Mouse (Mus musculus) embryonic facial prominence, embryonic 15.5 days (tissue): ENCODE results near the gene Gstm2. TPM values are rescaled to one million over a fixed set of nuclear protein-coding genes. Genes with fewer than 3 reads are reported as not detected.
"Not testable (repeated sequence)": the region's sequence is repeated elsewhere in the genome, so short reads cannot be mapped to it uniquely, and the experiment has no call there.

Experiments used
- ATAC-seq: fragments of 200-750 bp; cut with Nextera tagmentation; 2 replicates; pipeline ENCODE4 v1.8.0; 2017; ENCODE audit warnings: low read depth, moderate TSS enrichment; ENCODE audit not compliant: insufficient number of reproducible peaks, low FRiP score, low TSS enrichment
- H3K27ac ChIP-seq: fragments of 300-500 bp; sonication (generic); replicated peaks from 2 replicates; pipeline ENCODE4 v1.5.1; 2015; ENCODE audit warnings: mild to moderate bottlenecking, inconsistent platforms
- H3K27me3 ChIP-seq: fragments of 300-500 bp; sonication (generic); 2 replicates; pipeline ENCODE4 v1.6.1; 2015; ENCODE audit warnings: inconsistent platforms
- H3K36me3 ChIP-seq: fragments of 300-500 bp; sonication (generic); 2 replicates; pipeline ENCODE4 v1.6.1; 2015; ENCODE audit warnings: mild to moderate bottlenecking, inconsistent platforms
- H3K4me1 ChIP-seq: fragments of 300-500 bp; sonication (generic); 2 replicates; pipeline ENCODE4 v1.6.1; 2015; ENCODE audit warnings: inconsistent platforms
- H3K4me2 ChIP-seq: fragments of 300-500 bp; sonication (generic); replicated peaks from 2 replicates; pipeline ENCODE4 v1.6.1; 2015; ENCODE audit warnings: mild to moderate bottlenecking, inconsistent platforms
- H3K4me3 ChIP-seq: fragments of 300-500 bp; sonication (generic); replicated peaks from 2 replicates; pipeline ENCODE4 v1.5.1; 2015; ENCODE audit warnings: mild to moderate bottlenecking, inconsistent platforms
- H3K9ac ChIP-seq: fragments of 300-500 bp; sonication (generic); 2 replicates; pipeline ENCODE4 v1.6.1; 2015; ENCODE audit warnings: inconsistent platforms
- H3K9me3 ChIP-seq: fragments of 300-500 bp; sonication (generic); replicated peaks from 2 replicates; pipeline ENCODE4 v1.6.1; 2016; ENCODE audit warnings: inconsistent platforms
- WGBS: fragments of 180-500 bp; shearing (Covaris S2); methylation state at CpG from one replicate; pipeline ENCODE4 v1.1.7; 2015; 5-methylcytosine and 5-hydroxymethylcytosine counted together
- polyA plus RNA-seq: library from polyadenylated mRNA; unstranded; fragments of >200 nt; fragmentation: Nextera tagmentation; extraction: Ambion mirVana; gene quantifications from 2 replicates; pipeline ENCODE4 v1.2.1, GENCODE M21; 2015

Gstm2 gene
- polyA plus RNA-seq, 1 experiment from 2014 or later, result 73.5 TPM

DNA sequence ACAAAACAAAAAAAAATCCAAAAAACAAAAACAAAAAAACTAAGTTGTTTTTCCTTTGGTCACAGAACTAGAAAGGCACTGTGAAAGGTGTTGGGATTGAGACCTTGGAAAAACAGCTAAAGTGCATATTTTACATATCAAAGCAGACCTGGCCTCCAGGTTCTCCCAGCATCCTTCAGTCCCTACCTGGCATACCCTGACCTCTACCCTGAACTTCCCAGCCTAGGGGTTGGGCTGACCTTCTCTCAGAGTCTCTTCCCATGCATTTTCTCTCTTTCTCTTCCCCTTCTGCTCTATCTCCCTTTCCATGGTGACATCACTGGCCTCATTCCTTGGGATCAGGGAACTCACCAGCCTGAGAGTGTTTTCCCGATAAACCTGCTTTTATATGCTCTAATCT is 20.7 kb downstream of the Gstm2 start:
- Histone ChIP-seq H3K9ac (no peak overlapping the region), H3K27me3 (no peaks in the 10 kb centered on the region), H3K4me2 (no peak overlapping the region), H3K4me1 (no peaks in the 10 kb centered on the region), H3K36me3 (no peaks in the 10 kb centered on the region), H3K27ac (no peak overlapping the region), H3K9me3 (no peaks in the 10 kb centered on the region), H3K4me3 (no peak overlapping the region)
- no peak for ATAC-seq
- 76% methylated on average over 1 of the region's 1 CpGs for WGBS

DNA sequence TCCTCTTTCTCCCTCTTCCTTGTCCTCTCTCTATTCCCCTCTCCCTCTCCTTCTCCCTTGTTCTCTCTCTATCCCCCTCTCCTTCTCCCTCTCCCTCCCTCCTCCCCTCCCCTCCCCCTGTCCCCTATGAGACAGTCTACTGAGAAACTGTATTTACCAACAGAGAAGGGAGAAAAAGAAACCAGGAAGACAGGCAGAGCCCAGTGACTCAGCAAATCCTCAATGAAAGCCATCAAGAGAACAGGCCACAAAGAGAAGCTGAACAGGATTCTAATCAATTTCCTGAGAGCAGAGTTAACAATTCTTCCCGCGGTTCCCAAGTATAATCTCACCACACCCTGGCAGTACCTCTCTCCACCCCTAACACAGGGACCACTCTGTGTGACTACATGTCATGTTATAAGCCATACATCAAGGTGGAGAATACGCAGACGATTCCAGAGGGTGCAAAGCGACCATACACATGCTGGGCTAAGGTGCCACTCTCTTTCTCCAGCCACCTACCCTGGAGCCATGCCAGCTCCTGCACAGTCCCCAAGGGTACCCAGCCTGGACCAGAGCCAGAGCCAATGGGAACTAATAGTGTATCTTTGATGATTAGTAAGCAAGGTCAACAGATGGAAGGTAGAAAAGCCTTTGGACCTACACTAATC is 21.5 kb downstream of the Gstm2 start:
- H3K4me2 ChIP-seq, result no peak overlapping the region
- no peaks in the 10 kb centered on the region for H3K27me3 ChIP-seq
- no peaks in the 10 kb centered on the region for H3K4me1 ChIP-seq
- H3K9me3 ChIP-seq, result no peaks in the 10 kb centered on the region
- H3K9ac ChIP-seq, result no peak overlapping the region
- 67% methylated on average over 5 of the region's 5 CpGs for WGBS
- ATAC-seq, result no peak
- H3K4me3 ChIP-seq, result no peak overlapping the region
- no peaks in the 10 kb centered on the region for H3K36me3 ChIP-seq
- H3K27ac ChIP-seq, result no peak overlapping the region

DNA sequence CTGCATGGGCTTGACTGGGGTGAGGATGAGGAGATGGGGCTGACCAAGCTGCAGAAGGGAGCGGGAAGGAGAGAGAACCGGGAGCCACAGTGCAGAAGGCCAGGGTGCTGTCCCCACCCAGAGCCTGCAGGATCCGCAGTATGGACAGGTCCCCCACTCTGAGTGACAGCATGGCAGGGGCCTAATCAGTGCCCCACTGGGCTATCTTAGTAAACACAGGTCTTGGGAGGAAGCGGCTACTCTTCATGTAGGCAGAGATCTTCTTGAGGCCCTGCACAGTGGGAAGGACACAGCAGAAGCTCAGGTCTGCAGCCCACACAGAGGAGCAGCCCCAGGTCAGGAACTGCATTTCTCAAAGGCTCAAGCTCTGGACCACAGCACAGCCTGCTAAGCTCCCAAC is 22.2 kb downstream of the Gstm2 start:
- WGBS, result 84% methylated on average over 4 of the region's 4 CpGs
- no peak for ATAC-seq

DNA sequence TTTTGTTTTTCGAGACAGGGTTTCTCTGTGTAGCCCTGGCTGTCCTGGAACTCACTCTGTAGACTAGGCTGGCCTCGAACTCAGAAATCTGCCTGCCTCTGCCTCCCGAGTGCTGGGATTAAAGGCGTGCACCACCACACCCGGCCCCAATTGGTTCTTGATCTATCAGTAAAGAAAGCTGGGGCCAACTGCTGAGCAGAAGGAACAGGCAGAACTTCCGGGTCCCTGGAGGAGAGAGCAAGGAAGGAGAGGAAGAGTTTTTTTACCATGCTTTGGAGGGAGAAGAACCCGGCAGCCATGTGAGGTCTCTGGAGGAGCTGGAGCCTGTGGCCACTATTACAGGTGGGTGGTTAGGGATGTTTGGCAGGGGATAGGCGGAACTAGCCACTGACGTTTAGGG is 31.0 kb downstream of the Gstm2 start:
- not testable (repeated sequence) for H3K9ac ChIP-seq, H3K36me3 ChIP-seq, H3K27me3 ChIP-seq, H3K9me3 ChIP-seq, H3K4me1 ChIP-seq, ATAC-seq, H3K27ac ChIP-seq, H3K4me2 ChIP-seq, H3K4me3 ChIP-seq
- WGBS, result 91% methylated on average over 9 of the region's 9 CpGs

More for the DNA sequence above, 22.2 kb downstream of the Gstm2 start:
- H3K27ac ChIP-seq, result no peak overlapping the region
- no peak overlapping the region for H3K9ac ChIP-seq
- no peaks in the 10 kb centered on the region for H3K9me3 ChIP-seq
- H3K4me2 ChIP-seq, result no peak overlapping the region
- no peaks in the 10 kb centered on the region for H3K4me1 ChIP-seq
- no peak overlapping the region for H3K4me3 ChIP-seq
- H3K36me3 ChIP-seq, result no peaks in the 10 kb centered on the region
- no peaks in the 10 kb centered on the region for H3K27me3 ChIP-seq

DNA sequence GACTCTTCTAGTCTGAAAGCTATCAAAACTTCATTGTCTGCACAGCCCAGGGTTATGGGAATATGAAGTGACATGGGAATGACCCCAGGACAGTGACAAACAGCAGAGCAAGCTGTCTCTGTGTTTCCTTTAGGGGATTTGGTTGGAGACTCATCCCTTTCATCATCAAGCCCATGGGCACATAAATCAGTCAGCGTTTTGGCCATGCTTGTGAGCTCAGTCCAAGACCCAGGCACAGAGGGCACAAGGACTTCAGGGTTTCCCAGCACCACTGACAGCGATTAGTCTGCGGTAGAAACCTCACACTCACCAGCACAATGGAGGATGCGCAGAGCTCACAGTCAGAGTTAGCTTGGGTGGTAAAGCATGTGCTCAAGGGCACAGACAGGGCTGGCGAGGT is 32.3 kb downstream of the Gstm2 start:
- Histone ChIP-seq H3K4me3 (no peak overlapping the region), H3K4me2 (no peak overlapping the region), H3K9me3 (no peaks in the 10 kb centered on the region), H3K27ac (no peak overlapping the region), H3K9ac (no peak overlapping the region), H3K36me3 (no peaks in the 10 kb centered on the region), H3K27me3 (no peaks in the 10 kb centered on the region), H3K4me1 (no peaks in the 10 kb centered on the region)
- no peak for ATAC-seq
- WGBS, result 80% methylated on average over 5 of the region's 5 CpGs

DNA sequence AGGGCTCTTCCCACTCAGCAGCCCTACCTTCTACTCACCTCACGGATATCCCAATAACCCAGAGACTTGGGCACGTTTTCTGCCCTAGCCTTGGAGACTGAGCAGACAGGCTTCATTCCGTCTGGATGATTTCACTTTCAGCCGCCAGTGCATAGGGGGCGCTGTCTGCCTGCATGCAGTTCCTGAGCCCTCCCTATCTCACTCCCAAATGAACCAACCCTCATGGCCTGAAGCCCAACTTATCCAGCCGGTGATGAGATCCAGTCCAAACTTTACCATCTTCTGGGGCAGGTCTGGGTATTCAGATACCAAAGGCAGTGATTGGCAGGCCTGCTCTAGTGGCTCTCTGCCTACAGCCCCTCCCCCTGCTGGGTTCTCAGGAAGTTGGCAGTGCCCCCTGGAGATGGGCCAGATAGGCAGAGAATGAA is 32.9 kb downstream of the Gstm2 start:
- no peaks in the 10 kb centered on the region for H3K4me1 ChIP-seq
- peak; percentile 15; the same call in 1 of the 2 replicates for ATAC-seq
- no peaks in the 10 kb centered on the region for H3K9me3 ChIP-seq
- H3K4me3 ChIP-seq, result no peak overlapping the region
- H3K4me2 ChIP-seq, result no peak overlapping the region
- no peaks in the 10 kb centered on the region for H3K27me3 ChIP-seq
- H3K27ac ChIP-seq, result no peak overlapping the region
- H3K9ac ChIP-seq, result no peak overlapping the region
- H3K36me3 ChIP-seq, result no peaks in the 10 kb centered on the region
- 19% methylated on average over 6 of the region's 6 CpGs for WGBS

DNA sequence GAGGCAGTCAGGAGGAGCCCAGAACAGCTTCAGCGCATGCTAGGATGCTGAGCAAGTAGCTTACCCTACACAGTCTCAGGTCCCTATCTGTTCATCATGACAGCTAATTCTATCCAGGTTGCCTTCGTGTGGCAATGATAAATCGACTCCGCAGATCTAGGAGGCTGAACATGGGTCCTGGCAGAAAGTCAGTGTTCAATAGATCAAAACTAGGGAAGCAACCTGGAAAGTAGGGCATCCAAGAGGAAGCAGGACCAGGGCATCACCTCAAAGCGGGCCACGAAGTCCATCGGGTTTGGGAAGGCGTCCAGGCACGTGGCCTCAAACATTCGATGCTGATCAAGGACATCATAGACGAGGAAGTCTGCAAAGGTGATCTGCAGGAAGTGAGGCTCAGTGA is 35.7 kb downstream of the Gstm2 start:
- no peak overlapping the region for H3K4me2 ChIP-seq
- no peak overlapping the region for H3K9ac ChIP-seq
- H3K4me1 ChIP-seq, result no peaks in the 10 kb centered on the region
- H3K9me3 ChIP-seq, result no peaks in the 10 kb centered on the region
- 79% methylated on average over 11 of the region's 11 CpGs for WGBS
- no peaks in the 10 kb centered on the region for H3K27me3 ChIP-seq
- H3K27ac ChIP-seq, result no peak overlapping the region
- H3K4me3 ChIP-seq, result no peak overlapping the region
- no peak for ATAC-seq
- no peaks in the 10 kb centered on the region for H3K36me3 ChIP-seq

DNA sequence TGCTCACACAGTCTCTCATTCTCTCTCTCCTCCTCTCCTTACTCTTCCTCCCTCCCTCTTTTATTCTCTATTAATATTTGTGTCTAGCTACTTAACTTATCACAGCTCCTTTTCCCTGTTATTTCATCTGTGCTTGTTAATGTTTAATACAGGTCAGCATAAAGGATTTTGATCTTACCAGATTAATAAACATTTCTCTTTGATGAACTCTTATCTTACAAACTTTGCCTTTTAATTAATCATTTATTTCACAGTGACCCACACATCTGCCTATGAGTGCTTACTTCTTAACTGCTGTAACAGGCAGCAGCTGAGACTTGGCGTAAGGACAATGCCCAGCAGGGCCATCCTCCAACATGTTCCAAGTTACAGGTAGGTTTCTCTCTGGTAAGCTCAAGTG is 36.8 kb downstream of the Gstm2 start:
- 93% methylated on average over 1 of the region's 1 CpGs for WGBS
- not testable (repeated sequence) for H3K4me2 ChIP-seq, H3K4me3 ChIP-seq, H3K4me1 ChIP-seq, H3K9ac ChIP-seq, H3K9me3 ChIP-seq, H3K27ac ChIP-seq, ATAC-seq, H3K27me3 ChIP-seq, H3K36me3 ChIP-seq

DNA sequence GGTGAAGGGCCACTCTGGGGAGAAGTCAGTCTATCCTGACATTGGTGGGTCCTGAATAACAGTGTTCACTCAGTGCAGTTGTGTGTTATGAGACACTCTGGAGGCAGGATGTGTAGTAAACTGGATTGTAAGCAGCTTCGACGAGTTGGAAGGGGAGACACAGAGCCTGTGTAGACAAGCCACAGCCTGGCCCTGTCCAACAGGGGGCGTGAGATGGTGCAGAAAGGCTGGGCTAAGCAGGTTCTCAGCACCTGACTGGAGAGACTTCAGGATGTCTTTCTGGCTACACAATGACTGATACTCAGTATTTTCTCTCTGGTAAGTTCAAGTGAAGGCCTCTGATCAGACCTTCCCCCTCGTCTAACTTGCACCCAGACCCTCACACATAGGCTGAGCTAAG is 40.5 kb downstream of the Gstm2 start:
- Histone ChIP-seq H3K9me3 (no peaks in the 10 kb centered on the region), H3K9ac (no peak overlapping the region), H3K27ac (no peak overlapping the region), H3K4me2 (no peak overlapping the region), H3K4me1 (peaks cover 5% of the 10 kb centered on the region; the same call in 1 of the 2 replicates), H3K36me3 (no peaks in the 10 kb centered on the region), H3K4me3 (no peak overlapping the region), H3K27me3 (no peaks in the 10 kb centered on the region)
- WGBS, result 46% methylated on average over 4 of the region's 4 CpGs
- no peak for ATAC-seq

DNA sequence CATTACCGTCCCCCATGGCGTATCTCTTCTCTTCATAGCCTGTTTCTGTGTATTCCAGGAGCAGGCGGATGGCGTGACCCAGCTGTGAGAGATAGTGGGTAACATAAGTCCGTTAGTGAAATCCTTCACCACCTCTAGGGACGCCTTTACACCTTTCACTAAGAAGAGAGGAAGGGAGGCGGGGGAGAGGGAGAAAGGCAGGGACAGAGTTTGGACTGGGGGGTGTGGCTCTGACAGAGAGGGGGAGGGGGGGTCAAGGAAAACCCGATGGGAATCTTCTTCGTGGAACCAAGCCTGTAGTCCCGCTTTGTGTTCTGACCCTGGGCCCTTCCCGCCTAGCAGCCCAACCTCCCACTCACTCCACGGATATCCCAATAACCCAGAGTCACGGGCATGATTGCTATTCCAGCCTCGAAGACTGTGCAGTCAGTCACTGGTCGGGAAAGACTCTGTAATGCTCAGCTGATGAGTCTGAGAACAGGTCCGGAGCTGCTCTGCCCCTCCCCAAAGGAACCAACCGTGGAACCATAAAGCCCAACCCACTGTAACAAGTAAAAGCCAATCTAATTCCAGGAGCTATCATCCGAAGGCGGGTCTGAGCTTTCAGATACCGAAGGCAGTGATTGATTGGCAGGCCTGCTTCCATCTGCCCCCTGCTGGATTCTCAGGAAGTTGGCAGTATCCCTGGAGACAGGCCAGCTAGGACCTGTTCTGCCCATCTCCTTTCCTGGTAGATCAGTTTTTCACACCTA is 42.8 kb downstream of the Gstm2 start, which contains the start of gene Gstm6:
Gstm6 (minus strand) TSS at position 511 of the 752 bp plus-strand sequence.
- Histone ChIP-seq H3K27ac (no peak within 1 kb of the TSS), H3K4me1 (peaks cover 5% of the 10 kb centered on the region; the same call in 1 of the 2 replicates), H3K9me3 (no peaks in the 10 kb centered on the region), H3K4me3 (peak within 1 kb of the TSS; percentile 28), H3K36me3 (no peaks in the 10 kb centered on the region), H3K9ac (no peak within 1 kb of the TSS), H3K4me2 (peak within 1 kb of the TSS; percentile 41), H3K27me3 (no peaks in the 10 kb centered on the region)
- WGBS, result 16% methylated on average over 20 of the region's 20 CpGs
- no peak for ATAC-seq

DNA sequence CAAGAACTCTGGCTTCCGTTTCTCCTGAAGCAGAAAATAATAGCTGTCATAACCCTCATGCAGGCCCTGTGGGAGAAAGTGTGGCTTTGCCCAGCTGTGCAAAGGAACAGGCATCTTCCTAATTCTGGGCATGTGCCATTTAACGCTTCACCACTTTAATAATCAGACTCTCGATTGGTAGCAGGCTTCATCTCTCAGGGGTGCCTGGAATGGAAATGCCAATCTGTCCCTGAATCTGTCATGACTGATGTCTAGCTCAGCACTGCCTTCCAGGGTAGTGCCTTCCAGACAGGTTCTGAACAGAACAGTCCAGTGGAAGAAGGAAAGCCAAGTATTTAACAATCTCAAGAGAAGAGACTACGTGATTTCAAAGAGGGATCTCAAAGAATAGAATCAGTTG is 45.0 kb downstream of the Gstm2 start:
- H3K4me1 ChIP-seq, result peaks cover 5% of the 10 kb centered on the region; the same call in 1 of the 2 replicates
- H3K9ac ChIP-seq, result no peak overlapping the region
- H3K9me3 ChIP-seq, result no peaks in the 10 kb centered on the region
- H3K4me2 ChIP-seq, result no peak overlapping the region
- H3K4me3 ChIP-seq, result no peak overlapping the region
- no peak overlapping the region for H3K27ac ChIP-seq
- WGBS, result 66% methylated on average over 4 of the region's 4 CpGs
- no peak for ATAC-seq
- H3K27me3 ChIP-seq, result no peaks in the 10 kb centered on the region
- no peaks in the 10 kb centered on the region for H3K36me3 ChIP-seq
